Mouse (Mus musculus) megakaryocyte, embryonic 14.5 days (primary cell): ENCODE measurements at regions not wholly inside any gene's neighbourhood (a gene's known extent, or its start where the extent isn't known, plus 50 kb on each side); places are given as distances from the start of the nearest gene placed in this dataset.

ENCODE experiments used
- H3K27me3 ChIP-seq: replicated peaks from 2 replicates; pipeline ENCODE3; 2012; ENCODE audit warnings: inconsistent platforms
- H3K36me3 ChIP-seq: replicated peaks from 2 replicates; pipeline ENCODE3; 2012; ENCODE audit warnings: low read length, inconsistent platforms, mixed read lengths
- H3K4me1 ChIP-seq: 2 replicates; pipeline ENCODE4 v1.6.1; 2012; ENCODE audit warnings: inconsistent platforms
- H3K4me3 ChIP-seq: replicated peaks from 2 replicates; pipeline ENCODE3; 2012; ENCODE audit warnings: moderate library complexity, mild to moderate bottlenecking, inconsistent platforms
- H3K9me3 ChIP-seq: 2 replicates; pipeline ENCODE4 v1.6.1; 2012; ENCODE audit warnings: inconsistent platforms
- FLI1 ChIP-seq: IDR thresholded peaks from 2 replicates; pipeline ENCODE4 v1.6.1; 2012; ENCODE audit warnings: low read length, inconsistent platforms, mixed read lengths
- GATA1 ChIP-seq: IDR thresholded peaks from 3 replicates; pipeline ENCODE4 v1.6.1; 2012; ENCODE audit warnings: mixed read lengths, low read length, inconsistent platforms, borderline replicate concordance

DNA sequence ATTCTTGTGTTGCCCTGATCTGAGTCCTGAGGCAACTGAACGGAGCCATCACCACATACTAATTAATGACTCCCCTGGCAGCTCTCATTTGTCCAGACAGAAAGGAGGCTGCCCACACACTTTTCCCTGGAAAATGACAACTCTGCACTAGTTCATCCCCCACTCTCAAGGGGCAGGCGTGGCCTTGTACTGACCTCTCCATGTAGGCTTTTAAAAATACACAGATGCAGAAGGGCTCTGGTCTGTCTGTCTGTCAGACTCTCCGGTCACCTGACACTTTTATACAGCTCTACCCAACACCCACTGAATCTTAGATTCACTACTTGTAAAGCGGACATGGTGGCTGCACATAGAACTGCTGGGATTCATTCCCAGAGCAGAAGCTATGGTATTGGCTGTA is 165.5 kb upstream of the Map3k1 start:
- Histone ChIP-seq H3K4me3 (no peak overlapping the region), H3K9me3 (peaks cover 6% of the 10 kb centered on the region), H3K4me1 (no peaks in the 10 kb centered on the region), H3K27me3 (no peaks in the 10 kb centered on the region), H3K36me3 (no peaks in the 10 kb centered on the region)
- TF ChIP-seq GATA1 (no peak), FLI1 (no peak)

DNA sequence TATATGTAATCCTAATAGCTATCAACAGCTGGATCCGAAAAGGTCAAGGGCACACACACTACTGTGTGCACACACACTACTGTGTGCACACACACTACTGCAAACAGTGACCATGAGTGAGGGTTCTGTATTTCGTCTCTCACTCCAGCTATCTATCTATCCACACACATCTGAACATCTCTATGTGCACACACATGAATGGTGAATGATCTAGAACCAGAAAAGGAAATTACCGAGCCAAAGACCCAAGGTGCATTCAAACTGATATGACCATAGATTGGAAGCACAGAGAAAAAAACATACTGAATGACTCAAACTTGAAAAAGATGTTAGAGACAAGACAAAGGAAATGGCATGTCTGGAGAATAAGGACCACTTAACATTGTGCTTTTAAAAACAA is 166.8 kb upstream of the Map3k1 start:
- no peaks in the 10 kb centered on the region for H3K27me3 ChIP-seq
- H3K4me3 ChIP-seq = no peak overlapping the region
- TF ChIP-seq FLI1 (no peak), GATA1 (no peak)
- H3K36me3 ChIP-seq = no peaks in the 10 kb centered on the region
- H3K4me1 ChIP-seq = no peaks in the 10 kb centered on the region
- peaks cover 6% of the 10 kb centered on the region for H3K9me3 ChIP-seq

DNA sequence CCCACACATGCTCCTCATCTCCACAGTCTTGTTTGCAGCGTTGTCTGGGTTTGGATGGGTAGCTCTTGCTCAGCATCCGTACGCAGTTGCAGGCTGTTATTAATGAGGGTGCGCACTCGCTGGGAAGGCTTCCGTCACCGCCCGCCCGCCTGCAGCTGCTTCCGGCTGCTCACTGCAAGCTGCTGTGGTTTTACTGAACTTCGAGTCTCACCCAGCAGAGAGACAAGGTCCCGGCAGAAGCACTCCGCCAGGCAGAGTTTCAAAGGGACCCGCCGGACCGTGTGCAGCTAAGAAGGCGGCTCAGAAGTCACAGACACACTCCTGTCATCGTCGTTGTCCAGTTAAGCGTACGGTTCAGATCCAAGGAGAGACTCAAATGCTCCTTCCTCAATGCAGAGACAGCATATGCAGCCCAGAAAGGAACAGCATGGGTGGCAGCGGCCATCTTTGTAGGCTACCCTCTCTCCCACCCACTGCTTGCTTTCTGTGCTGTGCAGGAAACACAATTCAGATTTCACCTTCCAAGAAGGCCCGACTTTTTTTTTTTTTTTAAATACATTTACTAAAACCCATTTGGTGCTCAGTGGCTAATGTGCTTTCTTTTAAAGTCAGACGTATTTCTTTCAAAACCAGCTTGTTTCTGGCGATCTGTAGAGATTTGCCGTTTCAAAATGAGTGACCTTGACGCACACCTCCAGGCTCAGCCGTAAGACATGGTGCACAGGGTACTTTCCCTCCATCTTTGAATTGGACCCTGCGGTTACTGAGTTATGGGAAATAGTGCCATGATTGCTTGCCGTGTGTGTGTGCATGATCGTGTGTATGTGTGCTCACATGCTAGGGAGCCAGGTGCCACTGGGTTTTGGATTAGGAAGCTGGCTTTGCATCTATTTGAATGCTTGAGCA is 169.2 kb upstream of the Map3k1 start:
- H3K4me3 ChIP-seq = peak overlapping the region; percentile 77
- no peaks in the 10 kb centered on the region for H3K36me3 ChIP-seq
- H3K27me3 ChIP-seq = no peaks in the 10 kb centered on the region
- H3K4me1 ChIP-seq = no peaks in the 10 kb centered on the region
- TF ChIP-seq GATA1 (no peak), FLI1 (no peak)
- H3K9me3 ChIP-seq = peaks cover 2% of the 10 kb centered on the region; the same call in 1 of the 2 replicates

DNA sequence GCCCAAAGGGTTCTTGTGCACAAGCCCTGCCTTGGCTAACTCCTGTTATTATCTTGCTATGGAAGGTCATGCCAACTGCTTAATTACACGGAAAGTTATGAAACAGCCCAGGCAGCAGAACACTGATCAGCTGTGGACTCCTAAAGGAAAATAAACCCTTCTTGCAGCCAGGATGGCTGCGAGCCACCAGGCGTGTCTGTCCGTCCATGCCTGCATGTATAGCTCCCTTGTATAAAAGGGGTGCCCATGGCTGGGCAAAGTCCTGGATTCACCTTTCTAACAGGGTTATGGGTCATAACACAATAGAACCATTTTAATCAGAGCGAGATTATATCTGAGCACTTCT is 169.9 kb upstream of the Map3k1 start:
- H3K27me3 ChIP-seq = no peaks in the 10 kb centered on the region
- no peaks in the 10 kb centered on the region for H3K36me3 ChIP-seq
- peaks cover 2% of the 10 kb centered on the region; the same call in 1 of the 2 replicates for H3K9me3 ChIP-seq
- H3K4me3 ChIP-seq = no peak overlapping the region
- TF ChIP-seq FLI1 (no peak), GATA1 (no peak)
- H3K4me1 ChIP-seq = no peaks in the 10 kb centered on the region

DNA sequence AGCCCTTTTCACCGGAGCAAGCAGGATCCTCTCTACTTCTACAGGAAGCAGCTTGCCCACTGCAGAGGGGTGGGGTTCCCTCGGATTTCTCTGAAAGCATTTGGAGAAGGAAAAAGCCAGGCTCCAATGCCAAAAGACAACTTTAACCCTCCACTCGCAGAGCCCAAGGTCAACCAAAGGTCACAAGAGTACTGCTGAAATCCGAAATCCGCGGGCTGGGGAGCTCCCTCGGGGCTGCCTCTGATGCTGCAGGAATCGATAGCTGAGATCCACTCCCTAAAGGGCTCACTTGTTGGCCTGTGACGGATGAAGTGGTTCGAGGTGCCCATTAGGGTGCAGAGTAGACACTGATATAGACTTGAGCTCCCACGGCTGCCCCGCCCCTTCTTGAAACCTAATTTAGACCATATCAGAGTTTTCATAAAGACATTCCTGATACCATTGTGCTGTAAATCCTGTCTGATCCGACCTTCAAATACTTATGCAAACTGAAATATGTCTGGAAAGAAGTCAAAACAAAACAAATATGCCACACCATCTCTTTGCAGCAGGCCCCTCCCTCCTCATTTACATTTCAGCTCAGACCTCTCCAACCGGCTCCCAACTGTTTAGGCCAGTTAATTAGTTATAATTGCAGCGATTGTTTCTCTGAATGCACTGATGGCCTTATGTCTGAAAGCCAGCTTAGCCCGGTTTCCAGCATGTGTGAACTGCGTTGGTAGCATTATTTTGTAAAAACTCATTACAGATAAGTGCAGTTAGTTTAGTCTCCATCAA is 170.8 kb upstream of the Map3k1 start:
- H3K4me3 ChIP-seq = no peak overlapping the region
- peaks cover 2% of the 10 kb centered on the region; the same call in 1 of the 2 replicates for H3K9me3 ChIP-seq
- H3K4me1 ChIP-seq = no peaks in the 10 kb centered on the region; the same call in 1 of the 2 replicates
- H3K36me3 ChIP-seq = no peaks in the 10 kb centered on the region
- no peak for TF ChIP-seq FLI1
- no peak for TF ChIP-seq GATA1
- H3K27me3 ChIP-seq = no peaks in the 10 kb centered on the region

DNA sequence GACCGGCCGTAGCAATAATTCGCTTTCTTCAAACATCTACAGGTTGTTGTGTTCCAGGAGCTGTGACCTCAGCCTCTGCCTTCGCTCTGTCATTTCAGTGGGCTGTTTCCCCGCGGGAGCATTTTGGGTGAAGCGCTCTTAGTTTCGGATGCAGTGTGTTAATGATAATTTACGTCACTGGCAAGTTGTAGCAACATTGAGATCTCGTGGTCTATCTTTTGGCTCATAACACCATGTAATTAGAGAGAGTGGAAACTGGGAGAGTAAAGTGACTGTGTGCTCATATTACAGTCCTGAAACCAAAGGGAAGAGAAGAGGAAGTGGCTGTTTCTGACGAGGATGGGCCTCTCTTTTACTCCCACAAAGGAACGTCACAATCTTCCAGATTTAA is 171.4 kb upstream of the Map3k1 start:
- Histone ChIP-seq H3K4me1 (no peaks in the 10 kb centered on the region; the same call in 1 of the 2 replicates), H3K36me3 (no peaks in the 10 kb centered on the region), H3K9me3 (peaks cover 2% of the 10 kb centered on the region; the same call in 1 of the 2 replicates), H3K27me3 (no peaks in the 10 kb centered on the region), H3K4me3 (no peak overlapping the region)
- TF ChIP-seq GATA1 (no peak), FLI1 (no peak)

DNA sequence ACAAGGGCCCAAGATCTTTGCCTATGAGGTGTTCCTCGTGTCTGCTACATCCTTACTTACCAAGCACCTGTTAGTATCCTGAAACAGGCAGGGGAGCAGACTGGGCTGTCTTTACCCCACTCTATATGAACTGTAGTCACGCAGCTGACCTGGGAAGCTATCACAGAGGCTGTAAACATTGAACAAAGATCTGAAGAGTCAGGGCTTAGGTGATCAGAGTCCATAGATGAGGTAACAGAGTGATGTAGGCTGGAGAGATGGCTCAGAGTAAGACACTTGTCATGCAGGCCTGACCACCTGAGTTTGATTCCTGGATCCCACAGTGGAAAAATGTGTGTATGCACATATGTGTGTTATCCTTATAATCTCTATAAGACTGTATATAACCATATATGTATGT is 172.3 kb upstream of the Map3k1 start:
- H3K4me1 ChIP-seq = no peaks in the 10 kb centered on the region; the same call in 1 of the 2 replicates

DNA sequence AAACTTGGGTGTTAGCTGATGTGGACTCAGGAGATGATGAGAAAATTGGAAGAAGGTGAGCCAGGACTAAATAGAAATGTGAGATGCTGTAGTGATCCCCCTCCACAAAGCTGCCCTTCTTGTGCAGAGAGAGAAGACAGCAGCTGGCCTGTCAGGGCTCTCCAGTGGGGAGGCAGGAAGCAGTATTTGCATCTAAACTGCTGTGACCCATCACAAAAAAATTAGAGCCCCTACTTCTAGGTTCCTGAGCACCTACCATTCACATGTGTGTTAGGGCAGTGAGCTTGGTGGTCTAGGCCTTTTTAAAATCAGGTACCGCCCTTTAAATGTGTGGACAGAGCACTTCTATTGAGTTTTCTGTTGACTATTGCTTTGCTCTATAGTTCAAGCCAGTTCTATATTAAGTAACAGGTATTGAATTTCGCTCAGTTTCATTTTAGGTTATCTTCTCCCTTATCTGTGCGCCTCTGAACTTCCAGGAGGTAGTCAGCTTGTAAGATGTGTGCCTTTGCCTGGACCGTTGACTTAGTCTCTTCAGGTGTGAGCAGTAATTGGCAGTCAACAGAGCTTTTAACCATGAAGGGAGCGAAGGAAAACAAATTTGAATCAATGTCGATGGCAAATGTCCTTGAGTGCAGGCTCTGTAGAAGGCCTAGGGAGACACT is 174.1 kb upstream of the Map3k1 start:
- Histone ChIP-seq H3K4me1 (no peaks in the 10 kb centered on the region; the same call in 1 of the 2 replicates), H3K27me3 (peaks cover 2% of the 10 kb centered on the region), H3K36me3 (no peaks in the 10 kb centered on the region), H3K4me3 (no peak overlapping the region), H3K9me3 (peaks cover 2% of the 10 kb centered on the region; the same call in 1 of the 2 replicates)
- TF ChIP-seq FLI1 (no peak), GATA1 (no peak)

More for the DNA sequence above, 172.3 kb upstream of the Map3k1 start:
- peaks cover 2% of the 10 kb centered on the region; the same call in 1 of the 2 replicates for H3K9me3 ChIP-seq
- H3K27me3 ChIP-seq = peaks cover 2% of the 10 kb centered on the region
- no peaks in the 10 kb centered on the region for H3K36me3 ChIP-seq
- TF ChIP-seq GATA1 (no peak), FLI1 (no peak)
- no peak overlapping the region for H3K4me3 ChIP-seq

DNA sequence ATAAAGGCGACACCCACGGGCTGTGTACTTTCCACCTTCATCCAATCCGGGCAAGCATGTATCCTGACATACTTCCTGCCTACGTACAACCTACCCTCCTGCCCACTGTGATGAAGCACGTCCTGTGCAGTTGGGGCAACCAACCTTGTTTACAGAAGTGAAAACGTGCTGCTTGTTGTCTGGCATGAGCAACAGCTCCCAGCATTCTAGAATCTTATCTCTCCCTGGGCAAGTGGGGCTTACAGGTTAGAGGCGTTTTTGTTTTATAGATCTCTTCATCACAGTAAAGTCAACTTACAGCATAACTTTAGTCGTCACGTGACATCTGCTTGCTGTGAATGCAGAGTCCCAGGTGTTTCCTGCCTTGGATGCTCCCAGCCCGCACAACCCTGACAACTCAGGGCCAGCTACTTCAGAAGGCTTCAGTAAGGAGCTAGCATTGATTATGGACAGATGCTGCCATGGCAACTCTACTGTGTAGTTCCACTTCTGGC is 175.3 kb upstream of the Map3k1 start:
- Histone ChIP-seq H3K9me3 (no peaks in the 10 kb centered on the region), H3K4me1 (no peaks in the 10 kb centered on the region; the same call in 1 of the 2 replicates), H3K36me3 (no peaks in the 10 kb centered on the region), H3K4me3 (peak overlapping the region; percentile 16), H3K27me3 (peaks cover 2% of the 10 kb centered on the region)
- TF ChIP-seq FLI1 (no peak), GATA1 (no peak)

DNA sequence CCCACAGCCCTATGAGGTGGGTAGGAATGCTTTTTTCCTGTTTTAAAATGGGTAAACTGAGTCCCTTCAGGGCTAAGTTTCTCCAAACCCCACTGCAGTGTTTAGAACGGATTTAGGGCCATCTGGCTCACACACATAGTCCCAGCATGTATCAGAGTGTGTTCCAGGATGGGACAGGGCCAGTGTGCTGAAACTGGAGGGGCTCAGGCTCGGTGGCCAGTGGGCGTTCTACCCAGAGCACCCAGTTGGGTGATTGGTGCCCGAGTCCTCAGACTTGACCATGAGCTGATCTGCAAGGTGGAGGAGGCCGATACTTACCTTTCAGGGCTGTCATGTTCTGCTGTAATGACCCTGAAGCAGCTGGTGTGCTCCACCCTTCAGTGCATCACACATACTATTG is 176.6 kb upstream of the Map3k1 start:
- H3K4me1 ChIP-seq = no peaks in the 10 kb centered on the region; the same call in 1 of the 2 replicates
- H3K27me3 ChIP-seq = peaks cover 2% of the 10 kb centered on the region
- H3K36me3 ChIP-seq = no peaks in the 10 kb centered on the region
- TF ChIP-seq FLI1 (no peak), GATA1 (no peak)
- H3K4me3 ChIP-seq = no peak overlapping the region
- H3K9me3 ChIP-seq = no peaks in the 10 kb centered on the region
